Mouse (Mus musculus): ENCODE measurements at regions not wholly inside any gene's neighbourhood (a gene's known extent, or its start where the extent isn't known, plus 50 kb on each side); places are given as distances from the start of the nearest gene placed in this dataset.

DNA sequence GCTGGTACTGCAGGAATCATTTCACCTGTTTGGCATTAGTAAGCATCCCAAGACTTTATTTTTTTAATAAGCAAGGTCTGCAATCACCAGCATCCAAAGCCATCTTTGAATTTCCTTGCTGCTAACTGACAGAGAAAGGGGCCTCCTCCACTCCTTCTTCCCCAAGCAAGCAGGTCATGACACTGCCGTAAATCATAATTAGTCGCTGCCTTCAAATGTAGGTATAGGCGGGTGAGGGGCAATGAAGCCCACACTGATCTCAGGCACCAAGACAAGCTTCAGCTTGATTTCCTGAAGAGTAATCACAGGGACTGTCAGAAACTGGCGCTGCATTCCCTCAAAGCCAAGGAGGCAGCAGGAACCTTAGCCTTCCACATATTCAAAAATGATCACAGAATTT is 73.3 kb upstream of the Ptprt start:
- peak; percentile 56 for DNase-seq (ENCODE audit: low spot score)

DNA sequence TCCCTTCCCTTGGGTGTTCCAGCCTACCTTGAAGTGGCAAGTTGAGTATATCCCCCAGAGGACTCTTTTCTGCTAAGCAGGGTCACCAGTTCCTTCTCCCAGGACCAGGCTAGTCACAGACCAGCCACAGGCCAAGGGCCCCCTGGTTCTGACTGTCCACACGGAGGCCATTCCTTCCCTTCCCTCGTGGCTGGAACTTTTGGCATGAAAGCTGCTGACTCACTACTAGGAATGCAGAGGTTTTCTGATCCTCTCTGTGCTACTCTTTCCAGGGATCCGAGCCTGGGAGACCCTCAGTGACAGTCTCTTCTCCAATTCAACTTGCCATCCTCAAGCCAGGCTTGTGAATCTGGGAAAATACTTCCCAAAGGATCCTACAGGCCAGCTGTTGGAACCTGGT is 59.1 kb upstream of the Ptprt start:
- DNase-seq (ENCODE audit: low spot score) = no peak

DNA sequence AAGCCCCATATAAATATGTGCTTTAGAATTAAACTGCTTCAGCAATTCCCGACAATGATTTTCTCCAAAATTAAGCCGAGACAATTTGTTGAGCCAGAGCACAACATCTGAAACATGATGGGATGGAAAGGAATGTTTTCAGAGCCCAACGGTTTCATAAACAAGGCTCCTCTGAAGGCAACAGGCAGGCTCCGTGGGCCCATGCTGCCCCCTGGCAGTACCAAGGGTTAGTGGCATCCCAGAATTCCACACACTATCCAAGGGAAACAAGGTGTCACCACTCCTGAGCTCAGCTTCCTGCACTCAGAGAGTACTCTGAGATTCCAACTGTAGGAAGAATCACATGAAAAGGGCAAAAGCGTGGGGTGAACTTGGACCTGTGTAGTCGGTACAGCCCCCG is 57.5 kb upstream of the Ptprt start:
- no peak for DNase-seq (ENCODE audit: low spot score)

DNA sequence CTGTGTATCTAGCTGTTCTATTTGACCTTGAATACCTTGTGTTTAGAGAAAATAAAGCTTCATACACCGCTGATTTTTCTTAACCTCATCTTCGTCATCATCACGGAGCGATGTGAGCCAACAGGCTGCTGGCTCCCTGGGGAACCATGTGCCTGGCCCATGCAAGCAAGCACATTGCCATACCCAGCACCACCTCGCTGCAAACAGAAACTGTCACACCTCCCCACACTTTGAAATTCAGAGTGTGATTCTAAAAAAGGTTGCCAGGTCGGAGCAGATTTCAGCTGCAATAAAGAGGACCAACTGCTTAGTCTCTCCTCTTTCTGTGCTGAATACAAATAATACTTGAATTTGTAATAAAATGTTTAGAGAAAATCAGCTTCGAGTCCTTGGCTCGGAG is 54.0 kb upstream of the Ptprt start:
- no peak for DNase-seq (ENCODE audit: low spot score)

DNA sequence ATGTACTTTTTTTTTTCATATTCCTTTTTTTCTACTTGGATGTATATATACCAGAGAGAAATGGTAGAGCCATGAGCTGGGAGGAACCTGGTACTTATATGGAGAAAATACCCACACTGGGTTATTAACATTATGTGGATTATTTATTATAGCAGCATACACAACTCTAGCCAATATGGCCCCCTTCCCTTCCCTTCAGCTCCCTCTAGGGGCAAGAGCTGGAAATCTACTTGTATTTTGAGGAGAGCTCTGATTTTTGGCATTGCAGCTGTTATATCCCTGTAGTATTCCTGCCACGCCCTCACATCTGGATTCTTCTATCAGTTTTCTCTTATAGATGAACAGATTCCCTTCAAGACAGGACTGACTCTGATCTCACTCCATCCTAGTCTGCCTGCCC is 52.0 kb upstream of the Ptprt start:
- no peak for DNase-seq (ENCODE audit: low spot score)

DNA sequence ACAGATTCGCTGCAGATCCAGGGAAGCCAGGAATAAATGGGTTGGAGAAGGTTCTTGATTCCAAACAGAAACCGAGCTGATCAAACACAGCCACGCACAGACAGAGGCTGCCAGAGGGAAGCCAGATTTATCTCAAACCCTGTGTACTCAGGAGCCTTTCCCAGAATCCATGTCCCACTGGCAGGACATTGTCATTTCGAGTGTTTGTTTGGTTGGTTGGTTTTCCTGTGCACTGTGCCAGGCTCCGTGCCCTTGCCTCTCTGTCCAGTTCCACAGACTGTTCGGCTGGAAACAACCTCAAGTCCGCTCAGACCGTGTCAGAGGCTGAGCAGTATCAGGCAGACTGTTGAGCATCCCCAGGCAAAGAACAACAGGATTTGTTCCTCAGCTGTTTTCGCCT is 51.4 kb upstream of the Ptprt start:
- no peak for DNase-seq (ENCODE audit: low spot score)

All from embryo, embryonic 10 days (tissue).